Comparison of ENCODE assay signal across 9 mouse cellular contexts in genomic region chr7:31050921-31051320, GRCm38 (mm10). TPM values are rescaled to one million over a fixed set of nuclear protein-coding genes. Genes with fewer than 3 reads are reported as not detected.
DNase-seq lines count a peak whose midpoint lies in the region; ATAC-seq and TF ChIP-seq lines count a peak whose summit lies in the region.
"Had no signal": no experiment of that assay in that cellular context is flagged by ENCODE, and none has a peak within 500 bp of the region (broad histone marks: within the 10 kb centered on the region; RNA-seq: fewer than 3 reads in every experiment).

No protein-coding gene starts in this region.

- no peak for ATAC-seq in heart, embryonic 11.5 days (replicated peaks; ENCODE audit: insufficient number of reproducible peaks, low FRiP score, low TSS enrichment)
- no peak for ATAC-seq in liver, postnatal 0 days
- no peak for ATAC-seq in stomach, embryonic 16.5 days (ENCODE audit: insufficient read depth, low FRiP score)
- ATAC-seq in erythroid progenitor cell, adult 5-6 weeks (replicated peaks; ENCODE audit: low FRiP score, poor library complexity, severe bottlenecking), result no peak

- no peak for TF ChIP-seq EP300 in liver, postnatal 0 days (IDR thresholded peaks at IDR 0.05; ENCODE audit: low read depth)

- intact Hi-C loops in heart, postnatal 14 days (cut with DNase I), result no loop called here

- H3K36me3 ChIP-seq in heart, embryonic 11.5 days (ENCODE audit: control insufficient read depth, insufficient read depth, low read length), result no peaks in the 10 kb centered on the region
- no peaks in the 10 kb centered on the region for H3K36me3 ChIP-seq in liver, postnatal 0 days (replicated peaks; ENCODE audit: insufficient read depth, low read length)
- no peaks in the 10 kb centered on the region for H3K36me3 ChIP-seq in stomach, embryonic 16.5 days (ENCODE audit: control insufficient read depth, insufficient read depth, low read length)

- H3K27ac ChIP-seq in heart, embryonic 11.5 days (ENCODE audit: low read depth, low read length), result no peak overlapping the region
- H3K27ac ChIP-seq in liver, postnatal 0 days (ENCODE audit: low read depth), result no peak overlapping the region
- H3K27ac ChIP-seq in stomach, embryonic 16.5 days (ENCODE audit: low read length), result no peak overlapping the region
- H3K27ac ChIP-seq: macrophage had no signal

- H3K4me1 ChIP-seq in heart, embryonic 11.5 days (ENCODE audit: control insufficient read depth, insufficient read depth, low read length), result peaks cover 36% of the 10 kb centered on the region
- peaks cover 9% of the 10 kb centered on the region for H3K4me1 ChIP-seq in liver, postnatal 0 days (ENCODE audit: insufficient read depth)
- peaks cover 37% of the 10 kb centered on the region for H3K4me1 ChIP-seq in stomach, embryonic 16.5 days (ENCODE audit: control insufficient read depth, insufficient read depth, low read length)

- no peaks in the 10 kb centered on the region for H3K9me3 ChIP-seq in heart, embryonic 11.5 days (replicated peaks; ENCODE audit: control insufficient read depth, low read length)
- H3K9me3 ChIP-seq in liver, postnatal 0 days (ENCODE audit: low read length), result no peaks in the 10 kb centered on the region
- no peaks in the 10 kb centered on the region for H3K9me3 ChIP-seq in stomach, embryonic 16.5 days (replicated peaks; ENCODE audit: control insufficient read depth, low read length)

- H3K9ac ChIP-seq in heart, embryonic 11.5 days (ENCODE audit: low read depth, low read length), result no peak overlapping the region
- no peak overlapping the region for H3K9ac ChIP-seq in liver, postnatal 0 days (replicated peaks)
- H3K9ac ChIP-seq in stomach, embryonic 16.5 days (ENCODE audit: low read length), result peak overlapping the region; percentile 42; the same call in 1 of the 2 replicates

- 1% methylated on average over 9 of the region's 9 CpGs for WGBS in heart, embryonic 11.5 days (ENCODE audit: insufficient replicate concordance)
- 9% methylated on average over 9 of the region's 9 CpGs for WGBS in liver, postnatal 0 days (ENCODE audit: insufficient replicate concordance)
- 5% methylated on average over 9 of the region's 9 CpGs for WGBS in stomach, embryonic 16.5 days

- no peak for TF ChIP-seq CTCF in liver, postnatal 0 days (IDR thresholded peaks at IDR 0.05; ENCODE audit: low read depth)

- H3K27me3 ChIP-seq in heart, embryonic 11.5 days (ENCODE audit: control insufficient read depth, insufficient read depth, low read length), result peaks cover 39% of the 10 kb centered on the region
- peaks cover 43% of the 10 kb centered on the region for H3K27me3 ChIP-seq in liver, postnatal 0 days (ENCODE audit: insufficient read depth, low read length)
- peaks cover 45% of the 10 kb centered on the region for H3K27me3 ChIP-seq in stomach, embryonic 16.5 days (ENCODE audit: control insufficient read depth, insufficient read depth, low read length)

- DNase-seq in heart, postnatal 14 days, result no peak
- peak; percentile 73 for DNase-seq in brain, adult 2 months (ENCODE audit: low read depth, low spot score)
- DNase-seq in frontal cortex, postnatal 36 days (ENCODE audit: low spot score in 2 of 2), result peak; percentile 62 to 74
- no peak for DNase-seq in liver, postnatal 0 days
- DNase-seq in adrenal gland, postnatal 14 days, result no peak

- peak overlapping the region; percentile 58 for H3K4me2 ChIP-seq in heart, embryonic 11.5 days
- 0 out of 2 replicates have a peak overlapping the region, but pooled peaks have one; percentile 9 for H3K4me2 ChIP-seq in liver, postnatal 0 days (ENCODE audit: low read depth, low read length)
- H3K4me2 ChIP-seq in stomach, embryonic 16.5 days (ENCODE audit: low read depth, low read length), result peak overlapping the region; percentile 51

- H3K4me3 ChIP-seq in heart, embryonic 11.5 days (ENCODE audit: low read depth, low read length), result peak overlapping the region; percentile 6; the same call in 1 of the 2 replicates
- H3K4me3 ChIP-seq in liver, postnatal 0 days (ENCODE audit: low read depth, low read length), result no peak overlapping the region
- H3K4me3 ChIP-seq in stomach, embryonic 16.5 days (replicated peaks; ENCODE audit: low read length), result peak overlapping the region; percentile 33

RNA-seq across cellular contexts. Expression of gene Fxyd7, which starts 0.3 kb away (rescaled TPM):
- polyA plus RNA-seq in heart, embryonic 11.5 days (2014; fragmentation: Nextera tagmentation; extraction: Ambion mirVana), result 2.5 and 4.9 TPM in 2 replicates
- 1 to 10 TPM; 1.1 to 1.3 TPM for total RNA-seq in heart, postnatal 14 days (2021)
- polyA plus RNA-seq in liver, postnatal 0 days (2015; fragmentation: Nextera tagmentation; extraction: Ambion mirVana), result 0.16 TPM in 1 of 2 replicates, not detected in the other
- 22.2 and 25.8 TPM in 2 replicates for polyA plus RNA-seq in stomach, embryonic 16.5 days (2015; fragmentation: Nextera tagmentation; extraction: Ambion mirVana)
- total RNA-seq in erythroid progenitor cell, adult 5-6 weeks (2015; ENCODE audit: low replicate concordance), result not detected in 2 replicates
- total RNA-seq in erythroid progenitor cell, adult 5-6 weeks (2017; ENCODE audit: low replicate concordance), result not detected in 2 replicates
- total RNA-seq in adrenal gland, postnatal 14 days (2021), result 3.6 and 10.7 TPM in 2 replicates
- polyA plus RNA-seq: macrophage had no signal

RNA-seq across cellular contexts. Expression of gene Fxyd1, which starts 6.1 kb away (rescaled TPM):
- polyA plus RNA-seq in heart, embryonic 11.5 days (2014; fragmentation: Nextera tagmentation; extraction: Ambion mirVana), result 566 and 581 TPM in 2 replicates
- total RNA-seq in heart, postnatal 14 days (2021), result 100 to 1,000 TPM; 712 to 747 TPM
- polyA plus RNA-seq in liver, postnatal 0 days (2015; fragmentation: Nextera tagmentation; extraction: Ambion mirVana), result 300 and 302 TPM in 2 replicates
- polyA plus RNA-seq in stomach, embryonic 16.5 days (2015; fragmentation: Nextera tagmentation; extraction: Ambion mirVana), result 127 and 129 TPM in 2 replicates
- total RNA-seq in erythroid progenitor cell, adult 5-6 weeks (2015; ENCODE audit: low replicate concordance), result not detected in 2 replicates
- total RNA-seq in erythroid progenitor cell, adult 5-6 weeks (2017; ENCODE audit: low replicate concordance), result not detected in 2 replicates
- total RNA-seq in adrenal gland, postnatal 14 days (2021), result 340 and 374 TPM in 2 replicates
- polyA plus RNA-seq: macrophage had no signal

RNA-seq across cellular contexts. Expression of gene Lgi4, which starts 8.2 kb away (rescaled TPM):
- 0.13 and 0.34 TPM in 2 replicates for polyA plus RNA-seq in heart, embryonic 11.5 days (2014; fragmentation: Nextera tagmentation; extraction: Ambion mirVana)
- total RNA-seq in heart, postnatal 14 days (2021), result 1 to 10 TPM; 2.8 to 3.5 TPM
- 0.11 TPM in 1 of 2 replicates, not detected in the other for polyA plus RNA-seq in liver, postnatal 0 days (2015; fragmentation: Nextera tagmentation; extraction: Ambion mirVana)
- 0.92 and 1.7 TPM in 2 replicates for polyA plus RNA-seq in stomach, embryonic 16.5 days (2015; fragmentation: Nextera tagmentation; extraction: Ambion mirVana)
- total RNA-seq in erythroid progenitor cell, adult 5-6 weeks (2015; ENCODE audit: low replicate concordance), result not detected in 2 replicates
- 0.51 TPM in 1 of 2 replicates, not detected in the other for total RNA-seq in erythroid progenitor cell, adult 5-6 weeks (2017; ENCODE audit: low replicate concordance)
- total RNA-seq in adrenal gland, postnatal 14 days (2021), result 5.6 TPM in 2 replicates

RNA-seq across cellular contexts. Expression of gene Fxyd5, which starts 8.6 kb away (rescaled TPM):
- 30.3 and 38.5 TPM in 2 replicates for polyA plus RNA-seq in heart, embryonic 11.5 days (2014; fragmentation: Nextera tagmentation; extraction: Ambion mirVana)
- 10 to 100 TPM; 28.8 to 29.2 TPM for total RNA-seq in heart, postnatal 14 days (2021)
- 25.8 and 29.4 TPM in 2 replicates for polyA plus RNA-seq in liver, postnatal 0 days (2015; fragmentation: Nextera tagmentation; extraction: Ambion mirVana)
- polyA plus RNA-seq in stomach, embryonic 16.5 days (2015; fragmentation: Nextera tagmentation; extraction: Ambion mirVana), result 28.0 and 31.0 TPM in 2 replicates
- 112 and 145 TPM in 2 replicates for total RNA-seq in erythroid progenitor cell, adult 5-6 weeks (2015; ENCODE audit: low replicate concordance)
- 54.3 and 76.5 TPM in 2 replicates for total RNA-seq in erythroid progenitor cell, adult 5-6 weeks (2017; ENCODE audit: low replicate concordance)
- 32.7 and 63.0 TPM in 2 replicates for total RNA-seq in adrenal gland, postnatal 14 days (2021)

RNA-seq across cellular contexts. Expression of gene Fxyd3, which starts 25.6 kb away (rescaled TPM):
- polyA plus RNA-seq in heart, embryonic 11.5 days (2014; fragmentation: Nextera tagmentation; extraction: Ambion mirVana), result 0.38 and 1.8 TPM in 2 replicates
- total RNA-seq in heart, postnatal 14 days (2021), result 1 to 10 TPM; 2.7 to 5.2 TPM
- polyA plus RNA-seq in liver, postnatal 0 days (2015; fragmentation: Nextera tagmentation; extraction: Ambion mirVana), result 3.4 TPM in 2 replicates
- polyA plus RNA-seq in stomach, embryonic 16.5 days (2015; fragmentation: Nextera tagmentation; extraction: Ambion mirVana), result 497 and 614 TPM in 2 replicates
- total RNA-seq in erythroid progenitor cell, adult 5-6 weeks (2015; ENCODE audit: low replicate concordance), result not detected in 2 replicates
- total RNA-seq in erythroid progenitor cell, adult 5-6 weeks (2017; ENCODE audit: low replicate concordance), result not detected in 2 replicates
- 2.9 and 5.6 TPM in 2 replicates for total RNA-seq in adrenal gland, postnatal 14 days (2021)
- polyA plus RNA-seq: macrophage had no signal

Comparison
In these comparisons a context has a peak if more than half of its experiments do, and no peak if none do; other contexts are left out.
1. DNase-seq: peak in brain, adult 2 months (single experiment) and frontal cortex, postnatal 36 days (2 of 2); none in heart, postnatal 14 days (0 of 2), liver, postnatal 0 days (single experiment) and adrenal gland, postnatal 14 days (single experiment).
2. RNA of gene Fxyd1, which starts 6.1 kb away (total RNA-seq): 712 to 747 TPM in heart, postnatal 14 days and 340 to 374 TPM in adrenal gland, postnatal 14 days; not detected in erythroid progenitor cell, adult 5-6 weeks; every median in the first group is over 100 times any median in the second.
3. Peak in every context shown above with its lines, with median percentiles within 50 percentile points of each other: H3K4me2 ChIP-seq.